Mouse (Mus musculus) limb, embryonic 10.5 days (tissue): ENCODE measurements around the gene Taar4. TPM values are rescaled to one million over a fixed set of nuclear protein-coding genes. Genes with fewer than 3 reads are reported as not detected.

Experiments
- polyA plus RNA-seq: library from polyadenylated mRNA; unstranded; fragments of >200 nt; fragmentation: Nextera tagmentation; extraction: Ambion mirVana; gene quantifications from 2 replicates; pipeline ENCODE4 v1.2.1, GENCODE M21; 2016

The Taar4 gene
- polyA plus RNA-seq, 1 experiment from 2014 or later = not detected

Other genes starting within 250 kb of the Taar4 start
- gene Rps12, start 173.2 kb upstream of the Taar4 start, polyA plus RNA-seq = 146 and 189 TPM in 2 replicates
- 10.3 and 13.8 TPM in 2 replicates for gene Slc18b1, start 163.5 kb upstream of the Taar4 start, polyA plus RNA-seq
- gene Vnn3, start 109.0 kb upstream of the Taar4 start, polyA plus RNA-seq = not detected in 2 replicates
- 0.43 and 0.68 TPM in 2 replicates for gene Vnn1, start 65.8 kb upstream of the Taar4 start, polyA plus RNA-seq
- gene Taar1, start 40.1 kb upstream of the Taar4 start, polyA plus RNA-seq = not detected in 2 replicates
- not detected in 2 replicates for gene Taar2, start 21.9 kb upstream of the Taar4 start, polyA plus RNA-seq
- not detected in 2 replicates for gene Taar3, start 10.9 kb upstream of the Taar4 start, polyA plus RNA-seq
- gene Taar5, start 10.2 kb downstream of the Taar4 start, polyA plus RNA-seq = not detected in 2 replicates
- not detected in 2 replicates for gene Taar6, start 25.2 kb downstream of the Taar4 start, polyA plus RNA-seq
- not detected in 2 replicates for gene Taar7a, start 33.0 kb downstream of the Taar4 start, polyA plus RNA-seq
- not detected in 2 replicates for gene Taar7b, start 39.4 kb downstream of the Taar4 start, polyA plus RNA-seq
- gene Taar7d, start 66.7 kb downstream of the Taar4 start, polyA plus RNA-seq = not detected in 2 replicates
- not detected in 2 replicates for gene Taar7e, start 77.1 kb downstream of the Taar4 start, polyA plus RNA-seq
- gene Taar7f, start 89.0 kb downstream of the Taar4 start, polyA plus RNA-seq = not detected in 2 replicates
- not detected in 2 replicates for gene Taar8a, start 116.0 kb downstream of the Taar4 start, polyA plus RNA-seq
- gene Taar8b, start 131.8 kb downstream of the Taar4 start, polyA plus RNA-seq = not detected in 2 replicates
- gene Taar8c, start 141.4 kb downstream of the Taar4 start, polyA plus RNA-seq = not detected in 2 replicates
- not detected in 2 replicates for gene Taar9, start 149.0 kb downstream of the Taar4 start, polyA plus RNA-seq
- gene Stx7, start 188.8 kb downstream of the Taar4 start, polyA plus RNA-seq = 23.7 and 34.1 TPM in 2 replicates